Mouse (Mus musculus) embryonic facial prominence, embryonic 11.5 days (tissue): Measurements from ENCODE around the gene Narfl. TPM values are rescaled to one million over a fixed set of nuclear protein-coding genes. Genes with fewer than 3 reads are reported as not detected.

Experiments used
- ATAC-seq: fragments of 200-750 bp; cut with Nextera tagmentation; replicated peaks from 2 replicates; pipeline ENCODE4 v1.8.0; 2017; ENCODE audit warnings: low read depth; ENCODE audit not compliant: insufficient number of reproducible peaks, low FRiP score, low TSS enrichment
- DNase-seq: peaks from one replicate; pipeline ENCODE4 v3.0.0-alpha.2; 2015; ENCODE audit warnings: low spot score
- H3K27ac ChIP-seq: fragments of 300-500 bp; sonication (generic); replicated peaks from 2 replicates; pipeline ENCODE4 v1.5.1; 2014; ENCODE audit warnings: mild to moderate bottlenecking, low read depth, low read length, control low read depth
- H3K27me3 ChIP-seq: fragments of 300-500 bp; sonication (generic); 2 replicates; pipeline ENCODE4 v1.6.1; 2014; ENCODE audit warnings: mild to moderate bottlenecking, low read length, moderate library complexity, mixed read lengths; ENCODE audit not compliant: control insufficient read depth, insufficient read depth
- H3K36me3 ChIP-seq: fragments of 300-500 bp; sonication (generic); replicated peaks from 2 replicates; pipeline ENCODE4 v1.6.1; 2014; ENCODE audit warnings: low read depth, mild to moderate bottlenecking, low read length, moderate library complexity, mixed read lengths; ENCODE audit not compliant: control insufficient read depth, insufficient read depth
- H3K4me1 ChIP-seq: fragments of 300-500 bp; sonication (generic); 2 replicates; pipeline ENCODE4 v1.6.1; 2014; ENCODE audit warnings: low read length, mixed read lengths; ENCODE audit not compliant: control insufficient read depth, insufficient read depth
- H3K4me2 ChIP-seq: fragments of 300-500 bp; sonication (generic); 2 replicates; pipeline ENCODE4 v1.6.1; 2014; ENCODE audit warnings: low read depth, mild to moderate bottlenecking, control low read depth, low read length, moderate library complexity
- H3K4me3 ChIP-seq: fragments of 300-500 bp; sonication (generic); 2 replicates; pipeline ENCODE4 v1.5.1; 2014; ENCODE audit warnings: low read depth, low read length, control low read depth
- H3K9ac ChIP-seq: fragments of 300-500 bp; sonication (generic); replicated peaks from 2 replicates; pipeline ENCODE4 v1.6.1; 2014; ENCODE audit warnings: mild to moderate bottlenecking, control low read depth, low read length
- H3K9me3 ChIP-seq: fragments of 300-500 bp; sonication (generic); replicated peaks from 2 replicates; pipeline ENCODE4 v1.6.1; 2016; ENCODE audit warnings: mild to moderate bottlenecking, low read length, inconsistent platforms, mixed read lengths; ENCODE audit not compliant: control insufficient read depth
- WGBS: fragments of 180-500 bp; shearing (Covaris S2); extraction: QIAGEN DNeasy Blood & Tissue Kit; methylation state at CpG from one replicate; pipeline ENCODE4 v1.1.7; 2014; 5-methylcytosine and 5-hydroxymethylcytosine counted together
- microRNA-seq: library from miRNA; unstranded; fragments of <30 nt; microRNA quantifications from one replicate; pipeline ENCODE4, GENCODE M21; 2016; ENCODE audit warnings: borderline number of aligned reads
- polyA plus RNA-seq: library from polyadenylated mRNA; unstranded; fragments of >200 nt; fragmentation: Nextera tagmentation; extraction: Ambion mirVana; gene quantifications from 2 replicates; pipeline ENCODE4 v1.2.1, GENCODE M21; 2014

Narfl gene
- polyA plus RNA-seq, 1 experiment from 2014 or later: 23.8 TPM

DNA sequence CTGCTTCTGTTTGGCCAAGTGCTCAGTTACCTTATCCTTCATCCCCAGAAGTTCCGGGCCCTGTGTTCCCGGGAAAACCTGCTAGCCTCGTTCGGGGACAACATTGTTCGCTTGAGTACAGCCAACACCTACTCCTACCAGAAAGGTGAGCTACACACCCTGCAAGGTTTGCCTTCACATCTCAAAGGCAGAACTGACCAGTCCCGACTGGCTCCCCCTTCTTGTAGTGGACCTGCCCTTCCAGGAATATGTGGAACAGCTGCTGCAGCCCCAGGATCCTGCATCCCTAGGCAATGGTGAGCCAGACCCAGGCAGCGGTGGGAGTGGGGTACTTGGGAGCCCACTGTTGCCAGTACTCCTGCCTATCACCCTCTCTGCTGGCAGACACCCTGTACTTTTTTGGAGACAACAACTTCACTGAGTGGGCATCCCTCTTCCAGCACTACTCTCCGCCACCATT lies 56.0 kb downstream of the Narfl start:
- H3K27ac ChIP-seq: no peak overlapping the region
- peak overlapping the region; percentile 80 for H3K9ac ChIP-seq
- H3K36me3 ChIP-seq: no peaks in the 10 kb centered on the region; the same call in none of the 2 replicates
- no peak for ATAC-seq
- peaks cover 20% of the 10 kb centered on the region for H3K4me1 ChIP-seq
- H3K4me3 ChIP-seq: peak overlapping the region; percentile 53
- DNase-seq: no peak
- H3K9me3 ChIP-seq: no peaks in the 10 kb centered on the region
- WGBS: 39% methylated on average over 8 of the region's 8 CpGs
- H3K4me2 ChIP-seq: peak overlapping the region; percentile 42
- H3K27me3 ChIP-seq: no peaks in the 10 kb centered on the region

DNA sequence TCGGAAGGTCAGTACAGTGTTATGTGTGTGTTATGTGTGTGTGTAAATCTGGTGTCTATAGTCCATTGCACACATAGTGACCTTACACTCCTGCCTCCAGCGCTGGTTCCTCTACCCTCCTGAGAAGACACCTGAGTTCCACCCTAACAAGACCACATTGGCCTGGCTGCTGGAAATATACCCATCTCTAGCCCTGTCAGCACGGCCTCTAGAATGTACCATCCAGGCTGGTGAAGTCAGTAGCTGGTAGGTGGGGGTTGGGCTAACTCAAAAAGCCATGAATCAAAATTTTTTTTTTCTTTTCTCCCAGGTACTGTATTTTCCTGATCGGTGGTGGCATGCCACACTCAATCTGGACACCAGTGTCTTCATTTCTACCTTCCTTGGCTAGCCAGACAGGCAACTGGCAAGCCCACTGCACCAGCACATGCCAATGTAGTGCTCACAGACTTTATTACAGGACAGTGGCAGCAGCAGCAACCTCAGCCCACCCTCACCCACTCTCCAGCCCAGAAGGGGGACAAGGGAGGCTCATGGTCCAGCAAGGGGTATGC lies 56.7 kb downstream of the Narfl start:
- Histone ChIP-seq H3K27ac (no peak overlapping the region), H3K4me3 (no peak overlapping the region), H3K4me2 (peak overlapping the region; percentile 42; the same call in 1 of the 2 replicates), H3K27me3 (no peaks in the 10 kb centered on the region), H3K36me3 (peaks cover 2% of the 10 kb centered on the region), H3K4me1 (peaks cover 23% of the 10 kb centered on the region), H3K9me3 (no peaks in the 10 kb centered on the region), H3K9ac (no peak overlapping the region)
- ATAC-seq (no peak), DNase-seq (no peak)
- WGBS: 89% methylated on average over 4 of the region's 4 CpGs

DNA sequence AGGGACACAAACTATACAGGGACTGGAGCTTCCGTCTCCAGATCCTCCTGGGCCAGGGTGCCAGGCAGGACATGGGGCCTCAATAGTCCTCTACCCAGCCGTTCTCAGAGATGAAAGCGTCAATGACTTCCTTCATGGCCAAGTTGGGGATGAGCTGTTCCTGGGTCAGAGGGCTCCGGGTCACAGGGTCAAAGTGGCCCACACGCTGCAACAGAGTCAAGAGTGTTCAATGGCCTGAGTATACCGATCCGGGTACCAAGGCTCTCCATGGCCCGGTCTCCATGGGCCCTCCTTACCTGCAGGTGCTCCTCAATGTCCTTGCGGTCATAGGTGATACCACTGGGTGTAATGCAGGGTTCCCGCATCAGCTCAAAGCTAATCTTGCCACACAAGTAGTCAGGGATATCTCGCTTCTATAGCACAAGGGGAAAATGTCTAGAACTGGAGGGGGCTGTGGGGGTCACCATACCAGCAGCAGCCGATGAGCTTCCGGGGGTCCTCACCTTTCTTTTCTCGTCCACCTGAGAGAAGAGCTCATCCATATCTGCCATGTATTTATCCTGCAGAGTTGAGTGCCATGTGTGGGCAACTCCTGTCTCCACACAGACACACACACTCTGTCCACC lies 57.3 kb downstream of the Narfl start:
- Histone ChIP-seq H3K9ac (no peak overlapping the region), H3K27me3 (no peaks in the 10 kb centered on the region), H3K4me1 (peaks cover 23% of the 10 kb centered on the region), H3K36me3 (peaks cover 2% of the 10 kb centered on the region), H3K9me3 (no peaks in the 10 kb centered on the region), H3K27ac (no peak overlapping the region), H3K4me2 (peak overlapping the region; percentile 75), H3K4me3 (peak overlapping the region; percentile 89; the same call in 1 of the 2 replicates)
- WGBS: 84% methylated on average over 14 of the region's 14 CpGs
- DNase-seq: no peak
- ATAC-seq: no peak

DNA sequence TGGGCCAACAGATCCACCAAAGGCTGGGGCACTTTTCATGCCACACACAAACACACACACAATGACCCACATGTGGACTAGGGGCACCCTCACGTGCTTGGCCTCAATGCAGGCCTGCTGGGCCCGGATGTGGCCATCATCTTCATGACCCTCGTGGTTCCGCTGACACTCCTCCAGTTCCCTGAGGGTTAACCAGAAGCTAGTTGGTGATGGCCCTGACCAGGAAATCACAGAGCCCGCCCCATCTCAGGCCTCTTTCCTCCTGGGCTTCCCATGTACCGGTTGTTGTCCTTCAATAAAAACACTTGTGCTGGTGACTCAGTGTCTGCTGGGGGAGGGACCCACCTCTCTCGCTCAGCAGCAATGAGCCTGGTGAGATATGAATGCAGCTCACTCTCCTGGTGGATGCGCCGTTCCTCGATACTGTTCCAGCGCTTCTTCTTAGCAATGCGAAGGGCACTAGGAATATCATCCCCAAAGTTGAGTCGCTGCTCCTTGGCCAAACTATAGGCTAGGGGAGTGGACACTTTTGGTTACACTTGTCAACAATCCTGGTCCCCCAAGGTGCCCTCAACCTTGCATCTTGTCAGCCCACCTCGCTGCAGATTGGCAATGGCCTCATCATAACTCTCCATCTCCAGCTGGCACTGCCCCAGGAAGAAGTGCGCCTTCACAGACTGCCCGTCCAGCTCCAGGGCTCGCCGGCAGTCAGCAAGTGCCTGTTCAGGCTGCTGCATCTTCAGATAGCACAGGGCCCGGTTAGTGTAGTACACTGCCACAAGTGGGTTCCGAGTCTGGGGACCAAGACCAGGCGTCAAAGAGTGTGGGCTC lies 58.1 kb downstream of the Narfl start:
- Histone ChIP-seq H3K9ac (peak overlapping the region; percentile 87), H3K27ac (no peak overlapping the region), H3K36me3 (peaks cover 2% of the 10 kb centered on the region), H3K27me3 (no peaks in the 10 kb centered on the region), H3K4me2 (peak overlapping the region; percentile 75), H3K4me3 (peak overlapping the region; percentile 89), H3K4me1 (peaks cover 27% of the 10 kb centered on the region), H3K9me3 (no peaks in the 10 kb centered on the region)
- DNase-seq: no peak
- 59% methylated on average over 21 of the region's 21 CpGs for WGBS
- ATAC-seq: no peak

DNA sequence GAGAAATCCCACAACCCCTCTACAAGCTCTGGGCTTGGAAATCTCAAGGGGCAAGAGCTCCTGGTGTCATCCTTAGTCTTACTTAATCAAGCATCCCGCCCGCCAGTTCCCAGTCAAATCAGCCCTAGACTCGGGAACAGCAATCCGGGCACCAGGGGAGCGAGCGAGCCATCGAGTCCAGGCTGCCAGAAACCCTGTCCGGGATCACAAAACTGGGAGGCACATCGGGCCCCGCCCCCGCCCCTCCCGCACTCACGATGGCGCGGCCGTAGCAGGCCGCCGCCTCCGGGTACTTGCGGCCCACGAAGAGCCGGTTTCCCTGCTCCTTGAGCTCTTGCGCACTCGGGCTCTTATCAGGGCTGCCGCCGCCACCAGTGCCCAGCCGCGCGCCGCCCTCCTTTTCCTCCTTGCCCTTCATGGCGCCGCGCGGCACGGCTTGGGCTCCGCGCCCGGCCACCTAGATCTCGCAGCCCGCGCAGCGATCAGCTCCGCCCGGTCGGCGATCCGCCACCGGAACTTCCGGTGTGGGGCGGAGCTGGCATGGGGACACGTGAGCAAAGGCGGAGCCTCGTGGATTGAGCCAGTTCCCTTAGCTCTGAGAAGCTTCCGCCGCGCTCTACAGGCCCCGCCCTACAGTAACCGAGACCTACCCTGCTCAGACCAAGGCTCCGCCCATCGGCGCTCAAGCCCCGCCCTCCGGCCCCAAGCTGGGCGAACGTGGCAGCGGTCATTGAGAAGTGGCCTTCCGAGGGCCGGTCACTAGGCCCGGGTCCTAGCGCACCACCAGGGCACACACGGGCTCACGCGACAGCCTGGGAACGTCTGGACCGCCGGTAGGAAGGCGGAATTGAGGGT lies 59.1 kb downstream of the Narfl start:
- Histone ChIP-seq H3K4me2 (peak overlapping the region; percentile 75), H3K9ac (peak overlapping the region; percentile 87), H3K36me3 (peaks cover 2% of the 10 kb centered on the region), H3K27me3 (no peaks in the 10 kb centered on the region), H3K4me1 (peaks cover 31% of the 10 kb centered on the region), H3K27ac (peak overlapping the region; percentile 89), H3K4me3 (peak overlapping the region; percentile 89), H3K9me3 (no peaks in the 10 kb centered on the region)
- DNase-seq: peak; percentile 99
- peak; percentile 83 for ATAC-seq
- under 1% methylated on average over 73 of the region's 77 CpGs for whole genome bisulfite sequencing

Small RNAs within 50 kb of the gene (microRNA-seq; reads per million reads assigned to microRNA genes)
- not detected for gene Gm25083
- gene Mir3082: not detected
- gene Mir6966: not detected

Other genes starting within 250 kb of the Narfl start
- gene Sox8, start 203.1 kb upstream of the Narfl start, polyA plus RNA-seq: 6.2 and 9.5 TPM in 2 replicates
- 24.9 and 25.7 TPM in 2 replicates for gene Lmf1, start 194.7 kb upstream of the Narfl start, polyA plus RNA-seq
- gene Gng13, start 56.6 kb upstream of the Narfl start, polyA plus RNA-seq: 1.7 and 2.4 TPM in 2 replicates
- 17.7 and 21.2 TPM in 2 replicates for gene Chtf18, start 46.4 kb upstream of the Narfl start, polyA plus RNA-seq
- gene Rpusd1, start 46.1 kb upstream of the Narfl start, polyA plus RNA-seq: 18.7 and 19.4 TPM in 2 replicates
- 0.10 TPM in 1 of 2 replicates, not detected in the other for gene Mslnl, start 37.7 kb upstream of the Narfl start, polyA plus RNA-seq
- 0.63 TPM in 1 of 2 replicates, not detected in the other for gene Msln, start 19.4 kb upstream of the Narfl start, polyA plus RNA-seq
- gene Haghl, start 11.9 kb downstream of the Narfl start, polyA plus RNA-seq: 58.7 and 61.1 TPM in 2 replicates
- gene Ccdc78, start 12.8 kb downstream of the Narfl start, polyA plus RNA-seq: not detected in 2 replicates
- gene Fam173a, start 19.1 kb downstream of the Narfl start, polyA plus RNA-seq: 58.4 and 62.9 TPM in 2 replicates
- not detected in 2 replicates for gene AC134908.4, start 21.9 kb downstream of the Narfl start, polyA plus RNA-seq
- 13.4 and 15.6 TPM in 2 replicates for gene Metrn, start 23.4 kb downstream of the Narfl start, polyA plus RNA-seq
- 3.9 and 4.2 TPM in 2 replicates for gene Fbxl16, start 35.3 kb downstream of the Narfl start, polyA plus RNA-seq
- 24.5 and 26.9 TPM in 2 replicates for gene Wdr24, start 49.9 kb downstream of the Narfl start, polyA plus RNA-seq
- 42.0 and 47.7 TPM in 2 replicates for gene Jmjd8, start 55.1 kb downstream of the Narfl start, polyA plus RNA-seq
- gene Stub1, start 59.6 kb downstream of the Narfl start, polyA plus RNA-seq: 323 and 352 TPM in 2 replicates
- 1.1 and 1.5 TPM in 2 replicates for gene Rhbdl1, start 63.5 kb downstream of the Narfl start, polyA plus RNA-seq
- 0.36 and 1.2 TPM in 2 replicates for gene Gm20683, start 68.0 kb downstream of the Narfl start, polyA plus RNA-seq
- gene Rhot2, start 71.1 kb downstream of the Narfl start, polyA plus RNA-seq: 7.1 and 9.7 TPM in 2 replicates
- gene Wdr90, start 87.7 kb downstream of the Narfl start, polyA plus RNA-seq: 14.7 and 15.1 TPM in 2 replicates
- 7.3 and 9.5 TPM in 2 replicates for gene Mcrip2, start 95.0 kb downstream of the Narfl start, polyA plus RNA-seq
- 49.8 and 63.3 TPM in 2 replicates for gene Mettl26, start 101.3 kb downstream of the Narfl start, polyA plus RNA-seq
- 0.63 and 0.87 TPM in 2 replicates for gene Wfikkn1, start 107.1 kb downstream of the Narfl start, polyA plus RNA-seq
- 17.6 and 18.7 TPM in 2 replicates for gene Rab40c, start 146.0 kb downstream of the Narfl start, polyA plus RNA-seq
- 40.2 and 41.4 TPM in 2 replicates for gene Pigq, start 171.2 kb downstream of the Narfl start, polyA plus RNA-seq
- 0.15 TPM in 1 of 2 replicates, not detected in the other for gene Nhlrc4, start 171.2 kb downstream of the Narfl start, polyA plus RNA-seq
- gene A930017K11Rik, start 178.8 kb downstream of the Narfl start, polyA plus RNA-seq: 0.15 and 0.49 TPM in 2 replicates
- 17.4 and 20.2 TPM in 2 replicates for gene Capn15, start 212.0 kb downstream of the Narfl start, polyA plus RNA-seq